Mouse (Mus musculus) liver, adult 2 months (tissue): ENCODE data around the gene Dsn1. TPM values are rescaled to one million over a fixed set of nuclear protein-coding genes. Genes with fewer than 3 reads are reported as not detected.

Source experiments
- DNase-seq: peaks from one replicate; pipeline ENCODE4 v3.0.0-alpha.2; 2011; ENCODE audit warnings: low read depth, low spot score; ENCODE audit errors: extremely low read depth
- H3K27ac ChIP-seq: fragments of 200-500 bp; replicated peaks from 2 replicates; pipeline ENCODE4 v1.5.1; 2012; ENCODE audit warnings: low read depth, mild to moderate bottlenecking, control low read depth, inconsistent platforms, low read length; ENCODE audit not compliant: insufficient read depth
- H3K27me3 ChIP-seq: fragments of 200-500 bp; 2 replicates; pipeline ENCODE4 v1.6.1; 2012; ENCODE audit warnings: mild to moderate bottlenecking, moderate library complexity, low read length, inconsistent platforms; ENCODE audit not compliant: control insufficient read depth, insufficient read depth
- H3K36me3 ChIP-seq: fragments of 200-500 bp; 2 replicates; pipeline ENCODE4 v1.6.1; 2012; ENCODE audit warnings: low read length, inconsistent platforms; ENCODE audit not compliant: control insufficient read depth, insufficient read depth
- H3K4me1 ChIP-seq: fragments of 200-500 bp; 2 replicates; pipeline ENCODE4 v1.6.1; 2011; ENCODE audit warnings: low read length; ENCODE audit not compliant: control insufficient read depth, insufficient read depth
- H3K4me3 ChIP-seq: fragments of 200-500 bp; 2 replicates; pipeline ENCODE4 v1.5.1; 2011; ENCODE audit warnings: low read depth, mild to moderate bottlenecking, control low read depth, low read length, moderate library complexity; ENCODE audit not compliant: insufficient read depth
- H3K79me2 ChIP-seq: fragments of 200-500 bp; 2 replicates; pipeline ENCODE4 v1.6.1; 2012; ENCODE audit warnings: inconsistent platforms, mild to moderate bottlenecking, low read length, moderate library complexity; ENCODE audit not compliant: control insufficient read depth, insufficient read depth
- H3K9ac ChIP-seq: fragments of 200-500 bp; 2 replicates; pipeline ENCODE4 v1.6.1; 2012; ENCODE audit warnings: low read depth, mild to moderate bottlenecking, control low read depth, inconsistent platforms, low read length
- CTCF ChIP-seq: fragments of 200-500 bp; IDR thresholded peaks from 2 replicates; pipeline ENCODE4 v1.5.1; 2011; ENCODE audit warnings: low read depth, low read length, control low read depth
- POLR2A ChIP-seq: fragments of 200-500 bp; IDR thresholded peaks from 2 replicates; pipeline ENCODE4 v1.6.1; 2011; ENCODE audit warnings: low read length, control low read depth; ENCODE audit not compliant: insufficient read depth; ENCODE audit errors: extremely low read depth
- WGBS: fragments of 180-500 bp; shearing (Covaris S2); methylation state at CpG from one replicate; pipeline ENCODE4 v1.1.7; 2018; 5-methylcytosine and 5-hydroxymethylcytosine counted together
- polyA plus RNA-seq: library from polyadenylated mRNA; depleted of rRNA; stranded (reverse); fragments of >200 nt; gene quantifications from 2 replicates; pipeline ENCODE4 v1.2.3, GENCODE M21; 2012
- total RNA-seq: library from RNA; depleted of rRNA; stranded (reverse); fragments of >200 nt; gene quantifications from 2 replicates; pipeline ENCODE4 v1.2.3, GENCODE M21; 2014

The Dsn1 gene
- total and polyA plus RNA-seq, 2 experiments: 0.10 to 1.0 TPM

GRCm38 (mm10) chr2:157007234-157007596 is 261 bp upstream of the Dsn1 start:
- Histone ChIP-seq H3K27me3 (no peaks in the 10 kb centered on the region), H3K36me3 (no peaks in the 10 kb centered on the region), H3K4me3 (peak overlapping the region; percentile 69), H3K9ac (peak overlapping the region; percentile 74), H3K27ac (no peak overlapping the region), H3K79me2 (no peaks in the 10 kb centered on the region), H3K4me1 (peaks cover 3% of the 10 kb centered on the region)
- WGBS: 26% methylated on average over 5 of the region's 5 CpGs
- DNase-seq: no peak
- TF ChIP-seq CTCF: no peak
- no peak for TF ChIP-seq POLR2A

GRCm38 (mm10) chr2:157002321-157002720 is 4.6 kb downstream of the Dsn1 start:
- WGBS: 70% methylated on average over 4 of the region's 4 CpGs
- no peak for DNase-seq
- H3K36me3 ChIP-seq: no peaks in the 10 kb centered on the region

GRCm38 (mm10) chr2:156998263-156998662 is 8.7 kb downstream of the Dsn1 start:
- Histone ChIP-seq H3K9ac (no peak overlapping the region), H3K4me3 (no peak overlapping the region), H3K36me3 (no peaks in the 10 kb centered on the region), H3K4me1 (no peaks in the 10 kb centered on the region), H3K79me2 (no peaks in the 10 kb centered on the region), H3K27me3 (no peaks in the 10 kb centered on the region), H3K27ac (no peak overlapping the region)
- 94% methylated on average over 5 of the region's 5 CpGs for WGBS
- TF ChIP-seq CTCF: no peak
- TF ChIP-seq POLR2A: no peak
- no peak for DNase-seq

More at GRCm38 (mm10) chr2:157002321-157002720, 4.6 kb downstream of the Dsn1 start:
- Histone ChIP-seq H3K9ac (no peak overlapping the region), H3K79me2 (no peaks in the 10 kb centered on the region), H3K27me3 (no peaks in the 10 kb centered on the region), H3K4me1 (peaks cover under 1% of the 10 kb centered on the region), H3K27ac (no peak overlapping the region), H3K4me3 (no peak overlapping the region)
- TF ChIP-seq POLR2A: no peak

- 58% methylated on average over 6 of the region's 6 CpGs for WGBS
These were observed 10.4 kb downstream of the Dsn1 start for GRCm38 (mm10) chr2:156996576-156996975.

GRCm38 (mm10) chr2:156991470-156992319 is 15.3 kb downstream of the Dsn1 start, which contains the start of gene Ndrg3:
Ndrg3 (minus strand) TSS chr2:156992056.
- peak; percentile 58; the same call in 1 of the 2 replicates for TF ChIP-seq POLR2A
- TF ChIP-seq CTCF: peak; percentile 32; the same call in 1 of the 2 replicates
- 1% methylated on average over 66 of the region's 66 CpGs for WGBS

More at GRCm38 (mm10) chr2:156996576-156996975, 10.4 kb downstream of the Dsn1 start:
- Histone ChIP-seq H3K9ac (no peak overlapping the region), H3K79me2 (peaks cover 2% of the 10 kb centered on the region; the same call in 1 of the 2 replicates), H3K4me3 (no peak overlapping the region), H3K27me3 (no peaks in the 10 kb centered on the region), H3K27ac (no peak overlapping the region), H3K36me3 (no peaks in the 10 kb centered on the region), H3K4me1 (no peaks in the 10 kb centered on the region)
- peak; percentile 59 for DNase-seq
- TF ChIP-seq CTCF: peak; percentile 60
- TF ChIP-seq POLR2A: no peak

More at GRCm38 (mm10) chr2:156991470-156992319, 15.3 kb downstream of the Dsn1 start, which contains the start of gene Ndrg3:
- DNase-seq: peak; percentile 94
- Histone ChIP-seq H3K4me1 (peaks cover 6% of the 10 kb centered on the region; the same call in 1 of the 2 replicates), H3K9ac (peak within 1 kb of the TSS; percentile 93), H3K4me3 (peak within 1 kb of the TSS; percentile 97), H3K27ac (peak within 1 kb of the TSS; percentile 81), H3K79me2 (peaks cover 11% of the 10 kb centered on the region; the same call in 1 of the 2 replicates), H3K27me3 (no peaks in the 10 kb centered on the region), H3K36me3 (no peaks in the 10 kb centered on the region)
